Mouse (Mus musculus): ENCODE data around the gene Marveld2.

- TF ChIP-seq CTCF (IDR thresholded peaks at IDR 0.05; ENCODE audit: borderline replicate concordance, control insufficient read depth, extremely low read depth, insufficient read depth, low read length, poor library complexity) (no peak), POLR2A (IDR thresholded peaks at IDR 0.05; ENCODE audit: control insufficient read depth, extremely low read depth, insufficient read depth, low read length, poor library complexity) (no peak)
These were observed 10.9 kb downstream of the Marveld2 start for GRCm38 (mm10) chr13:100605845-100606244.
